Mouse (Mus musculus): ENCODE measurements around the gene Irgm1. TPM values are rescaled to one million over a fixed set of nuclear protein-coding genes. Genes with fewer than 3 reads are reported as not detected.
"Not testable (repeated sequence)": the region's sequence is repeated elsewhere in the genome, so short reads cannot be mapped to it uniquely, and the experiment has no call there.

Irgm1 gene
- polyA plus RNA-seq, 1 experiment from 2014 or later: 7.1 TPM

- H3K4me1 ChIP-seq: peaks cover 18% of the 10 kb centered on the region
- H3K9me3 ChIP-seq, H3K27me3 ChIP-seq, H3K36me3 ChIP-seq: not testable (repeated sequence)
- under 1% methylated on average over 47 of the region's 92 CpGs for WGBS
- peak within 1 kb of the TSS; percentile 42 for H3K4me3 ChIP-seq
- peak within 1 kb of the TSS; percentile 57 for H3K4me2 ChIP-seq
- H3K27ac ChIP-seq: peak within 1 kb of the TSS; percentile 75
- H3K9ac ChIP-seq: 0 out of 2 replicates have a peak within 1 kb of the TSS, but pooled peaks have one; percentile 18
- ATAC-seq (ENCODE audit: insufficient number of reproducible peaks, low FRiP score, low TSS enrichment, low read depth): peak; percentile 84
Observed at GRCm38 (mm10) chr11:48825979-48826751, 45.3 kb downstream of the Irgm1 start, which contains the start of the genes Trim7 and Gm12184. TSS of gene Trim7 (plus strand) at chr11:48826140. TSS of gene Gm12184 (minus strand) at chr11:48826655.

DNA sequence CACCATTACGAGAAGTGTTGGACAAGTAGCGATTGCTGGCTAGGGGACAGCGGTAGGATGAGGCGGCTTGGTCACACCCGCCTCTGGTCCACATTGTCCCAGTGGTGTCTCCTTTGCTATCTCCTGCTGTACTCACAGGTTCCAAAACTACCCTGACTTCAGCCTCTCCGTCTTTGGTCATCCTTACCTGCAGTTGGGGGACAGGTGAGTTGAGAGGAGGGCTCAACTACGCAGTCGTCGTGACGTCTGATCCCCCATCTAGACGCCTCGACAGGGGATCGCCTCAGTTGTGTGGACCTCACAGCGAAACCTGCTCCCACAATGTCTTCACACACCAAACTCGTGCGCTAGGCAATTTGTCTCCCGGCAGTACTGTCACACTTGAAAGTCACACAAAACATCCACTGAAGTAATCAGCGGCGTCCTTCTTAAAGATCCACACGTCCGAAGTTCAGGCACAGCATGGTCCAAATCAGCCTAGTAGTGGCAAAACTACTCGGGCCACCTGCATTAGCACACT is 47.1 kb downstream of the Irgm1 start:
- 6% methylated on average over 22 of the region's 22 CpGs for WGBS
- no peaks in the 10 kb centered on the region for H3K36me3 ChIP-seq
- H3K9ac ChIP-seq: no peak overlapping the region
- H3K4me2 ChIP-seq: peak overlapping the region; percentile 64
- H3K27me3 ChIP-seq: 0 out of 2 replicates have a peak, but pooled peaks cover 4% of the 10 kb centered on the region
- no peak overlapping the region for H3K27ac ChIP-seq
- ATAC-seq (ENCODE audit: insufficient number of reproducible peaks, low FRiP score, low TSS enrichment, low read depth): no peak
- H3K4me1 ChIP-seq: peaks cover 18% of the 10 kb centered on the region
- H3K9me3 ChIP-seq: no peaks in the 10 kb centered on the region
- H3K4me3 ChIP-seq: peak overlapping the region; percentile 40

DNA sequence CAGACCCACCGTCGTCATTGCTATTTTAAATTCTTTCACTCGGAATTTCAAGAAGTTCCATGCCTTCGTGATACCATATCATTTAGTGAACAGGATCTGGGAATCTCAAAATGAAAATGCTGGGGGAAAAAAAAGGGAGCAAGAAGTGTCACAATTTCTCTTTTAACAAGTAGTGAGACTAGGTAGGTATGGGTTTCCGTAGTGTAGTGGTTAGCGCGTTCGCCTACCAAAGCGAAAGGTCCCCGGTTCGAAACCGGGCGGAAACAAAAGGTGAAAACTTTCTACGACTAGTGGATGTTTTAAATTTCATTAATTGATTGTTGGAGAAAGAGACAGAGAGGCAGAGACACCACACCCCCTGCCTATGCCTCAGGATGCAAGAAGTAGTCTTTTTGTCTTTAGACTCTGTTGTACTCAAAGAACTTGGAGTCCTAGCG is 47.9 kb downstream of the Irgm1 start:
- no peak for ATAC-seq (ENCODE audit: insufficient number of reproducible peaks, low FRiP score, low TSS enrichment, low read depth)
- Histone ChIP-seq H3K4me3 (peak overlapping the region; percentile 40), H3K9ac (no peak overlapping the region)

GRCm38 (mm10) chr11:48822768-48823512 is 48.5 kb downstream of the Irgm1 start:
- WGBS: 36% methylated on average over 14 of the region's 14 CpGs
- 0 out of 2 replicates have a peak, but pooled peaks cover 4% of the 10 kb centered on the region for H3K27me3 ChIP-seq
- ATAC-seq (ENCODE audit: insufficient number of reproducible peaks, low FRiP score, low TSS enrichment, low read depth): no peak
- H3K9ac ChIP-seq: no peak overlapping the region
- no peaks in the 10 kb centered on the region for H3K36me3 ChIP-seq
- no peak overlapping the region for H3K27ac ChIP-seq
- H3K9me3 ChIP-seq: no peaks in the 10 kb centered on the region
- peak overlapping the region; percentile 64 for H3K4me2 ChIP-seq
- peak overlapping the region; percentile 40 for H3K4me3 ChIP-seq
- peaks cover 22% of the 10 kb centered on the region for H3K4me1 ChIP-seq

More for the DNA sequence above, 47.9 kb downstream of the Irgm1 start:
- no peaks in the 10 kb centered on the region for H3K9me3 ChIP-seq
- H3K27ac ChIP-seq: no peak overlapping the region
- peaks cover 22% of the 10 kb centered on the region for H3K4me1 ChIP-seq
- WGBS: under 1% methylated on average over 15 of the region's 15 CpGs
- H3K36me3 ChIP-seq: no peaks in the 10 kb centered on the region
- H3K27me3 ChIP-seq: 0 out of 2 replicates have a peak, but pooled peaks cover 4% of the 10 kb centered on the region
- H3K4me2 ChIP-seq: peak overlapping the region; percentile 64

DNA sequence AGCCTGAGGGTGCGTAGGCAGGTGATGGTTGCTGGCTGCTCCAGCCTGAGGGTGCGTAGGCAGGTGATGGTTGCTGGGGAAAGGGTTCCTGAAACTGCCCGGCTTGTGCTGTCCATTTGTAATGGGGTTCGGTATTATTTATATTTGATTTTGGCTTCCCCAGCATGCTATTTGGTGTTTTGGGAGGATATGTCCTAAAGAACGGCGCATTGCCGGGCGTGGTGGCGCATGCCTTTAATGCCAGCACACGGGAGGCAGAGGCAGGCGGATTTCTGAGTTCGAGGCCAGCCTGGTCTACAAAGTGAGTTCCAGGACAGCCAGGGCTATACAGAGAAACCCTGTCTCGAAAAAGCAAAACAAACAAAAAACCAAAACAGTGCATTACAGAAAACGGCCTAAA is 50.2 kb downstream of the Irgm1 start:
- H3K4me2 ChIP-seq; ATAC-seq (ENCODE audit: insufficient number of reproducible peaks, low FRiP score, low TSS enrichment, low read depth); H3K36me3 ChIP-seq; H3K27me3 ChIP-seq; H3K9me3 ChIP-seq; H3K9ac ChIP-seq; H3K27ac ChIP-seq; H3K4me3 ChIP-seq: not testable (repeated sequence)
- WGBS: 78% methylated on average over 14 of the region's 14 CpGs
- H3K4me1 ChIP-seq: peaks cover 16% of the 10 kb centered on the region

DNA sequence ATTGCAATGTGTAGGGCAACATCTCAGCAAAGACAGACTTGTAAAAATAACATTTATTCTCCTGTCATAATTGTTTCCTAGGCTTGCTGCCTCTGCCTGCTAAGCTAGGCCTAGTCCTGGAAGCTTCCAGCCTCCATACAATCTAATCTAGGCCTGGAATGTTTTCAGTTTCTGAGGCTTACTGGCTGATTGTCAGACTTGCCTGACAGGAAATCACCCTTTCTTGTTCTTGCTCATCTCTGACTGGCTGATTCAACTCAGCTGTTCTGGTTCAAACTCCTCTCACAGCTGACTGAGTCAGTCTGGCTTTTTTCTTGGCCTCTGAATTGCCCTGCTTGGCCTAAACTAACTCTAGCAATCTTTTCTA is 51.2 kb downstream of the Irgm1 start:
- H3K27ac ChIP-seq: no peak overlapping the region
- no peak overlapping the region for H3K4me3 ChIP-seq
- no peak overlapping the region for H3K4me2 ChIP-seq
- no peaks in the 10 kb centered on the region for H3K9me3 ChIP-seq
- no peak overlapping the region for H3K9ac ChIP-seq
- H3K27me3 ChIP-seq: 0 out of 2 replicates have a peak, but pooled peaks cover 4% of the 10 kb centered on the region
- no peaks in the 10 kb centered on the region; the same call in 1 of the 2 replicates for H3K36me3 ChIP-seq
- ATAC-seq (ENCODE audit: insufficient number of reproducible peaks, low FRiP score, low TSS enrichment, low read depth): no peak
- peaks cover 26% of the 10 kb centered on the region for H3K4me1 ChIP-seq

- Histone ChIP-seq H3K9ac (no peak overlapping the region), H3K4me2 (no peak overlapping the region), H3K4me1 (peaks cover 28% of the 10 kb centered on the region), H3K36me3 (no peaks in the 10 kb centered on the region; the same call in none of the 2 replicates), H3K9me3 (no peaks in the 10 kb centered on the region), H3K27ac (no peak overlapping the region), H3K27me3 (0 out of 2 replicates have a peak, but pooled peaks cover 4% of the 10 kb centered on the region), H3K4me3 (no peak overlapping the region)
- WGBS: 73% methylated on average over 7 of the region's 7 CpGs
- ATAC-seq (ENCODE audit: insufficient number of reproducible peaks, low FRiP score, low TSS enrichment, low read depth): no peak
Observed at GRCm38 (mm10) chr11:48819614-48820307, 51.7 kb downstream of the Irgm1 start.

DNA sequence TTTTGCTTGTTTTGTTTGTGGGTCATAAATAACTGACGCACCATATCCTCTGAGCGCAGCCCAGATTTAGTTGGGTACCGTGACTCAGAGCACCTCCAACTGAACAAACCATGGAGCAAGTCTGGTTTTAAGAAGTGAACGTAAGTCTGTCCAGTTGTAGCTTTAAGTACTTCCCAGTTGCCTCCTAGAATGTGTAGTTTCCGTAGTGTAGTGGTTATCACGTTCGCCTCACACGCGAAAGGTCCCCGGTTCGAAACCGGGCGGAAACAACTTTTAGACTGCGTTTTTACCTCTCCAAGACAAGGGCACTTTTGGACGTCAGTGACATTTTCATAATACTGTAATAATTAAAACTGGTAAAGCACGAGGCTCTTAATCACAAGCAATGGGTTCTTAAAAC is 53.1 kb downstream of the Irgm1 start:
- ATAC-seq (ENCODE audit: insufficient number of reproducible peaks, low FRiP score, low TSS enrichment, low read depth): no peak
- WGBS: under 1% methylated on average over 16 of the region's 16 CpGs

DNA sequence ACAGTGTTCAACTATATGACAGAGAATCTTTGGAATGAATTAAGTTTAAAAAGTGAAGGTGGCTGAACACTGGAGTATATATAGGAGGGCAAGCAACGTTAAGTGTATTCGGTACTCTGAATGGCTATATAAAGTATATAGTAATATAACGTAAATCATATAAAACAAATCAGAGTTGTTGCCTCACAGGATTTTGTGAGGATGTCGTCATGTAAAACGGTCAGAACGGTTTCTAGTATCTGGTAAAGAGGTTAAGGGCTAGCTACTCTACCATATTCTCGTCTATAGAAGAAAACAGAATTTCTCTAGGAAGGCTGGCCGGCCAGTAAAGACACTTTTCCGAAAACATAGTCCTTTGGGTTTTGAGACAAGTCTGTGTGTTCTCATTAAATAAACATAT is 53.7 kb downstream of the Irgm1 start:
- WGBS: 3% methylated on average over 9 of the region's 9 CpGs
- Histone ChIP-seq H3K27me3 (no peaks in the 10 kb centered on the region), H3K4me1 (peaks cover 19% of the 10 kb centered on the region), H3K9ac (peak overlapping the region; percentile 48), H3K4me2 (peak overlapping the region; percentile 58), H3K9me3 (no peaks in the 10 kb centered on the region), H3K4me3 (peak overlapping the region; percentile 68), H3K27ac (peak overlapping the region; percentile 98), H3K36me3 (peaks cover 3% of the 10 kb centered on the region)
- ATAC-seq (ENCODE audit: insufficient number of reproducible peaks, low FRiP score, low TSS enrichment, low read depth): no peak

More for the DNA sequence above, 53.1 kb downstream of the Irgm1 start:
- H3K4me2 ChIP-seq: peak overlapping the region; percentile 58
- peaks cover 3% of the 10 kb centered on the region for H3K36me3 ChIP-seq
- H3K27me3 ChIP-seq: no peaks in the 10 kb centered on the region
- H3K9me3 ChIP-seq: no peaks in the 10 kb centered on the region
- H3K4me3 ChIP-seq: peak overlapping the region; percentile 68
- H3K27ac ChIP-seq: peak overlapping the region; percentile 98
- peaks cover 21% of the 10 kb centered on the region for H3K4me1 ChIP-seq
- H3K9ac ChIP-seq: 0 out of 2 replicates have a peak overlapping the region, but pooled peaks have one; percentile 28

DNA sequence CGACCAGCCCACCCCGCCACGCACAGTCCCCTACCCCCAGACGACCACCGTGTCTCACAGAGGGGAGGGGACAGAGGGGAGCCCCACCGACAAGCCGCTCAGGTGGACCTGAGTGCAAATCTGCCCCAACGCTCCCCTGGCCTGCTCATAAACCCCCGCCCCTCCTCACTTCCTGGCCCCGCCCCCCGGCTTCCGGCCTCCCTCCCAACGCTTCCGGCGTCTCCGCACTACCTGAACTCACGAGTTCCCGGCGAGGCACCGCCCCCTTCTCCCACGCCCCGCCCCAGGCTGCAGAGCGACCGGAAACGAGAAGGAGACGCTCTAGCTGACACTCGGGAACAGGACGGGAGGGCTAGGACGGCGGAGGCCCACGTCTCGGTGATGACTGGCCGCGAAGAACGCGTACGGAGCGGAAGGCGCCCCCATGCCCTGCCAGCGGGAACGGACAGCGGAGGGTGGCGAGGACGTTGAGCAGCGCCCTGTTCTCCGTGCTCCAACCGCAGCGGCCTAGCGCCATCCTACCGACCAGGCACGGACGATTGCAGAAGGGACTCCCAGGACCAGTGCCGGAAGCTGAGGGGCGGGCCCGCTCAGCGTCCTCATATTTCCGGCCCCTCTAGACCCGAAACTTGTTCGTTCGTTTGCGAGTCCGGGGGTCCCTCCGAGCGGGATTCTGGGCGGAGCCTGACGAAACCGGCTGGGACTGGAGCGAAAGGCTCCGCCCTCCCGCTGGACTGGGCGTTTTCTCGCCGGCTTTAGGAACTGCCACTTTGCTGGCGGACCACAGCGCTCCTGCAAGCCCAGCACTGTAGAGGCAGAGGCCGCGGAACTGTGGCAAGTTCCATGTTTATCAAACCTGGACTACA is 54.5 kb downstream of the Irgm1 start, which contains the start of gene Trim41:
Gene Trim41 (minus strand): TSS at position 554 of the 866 bp plus-strand sequence.
- Histone ChIP-seq H3K27me3 (no peaks in the 10 kb centered on the region), H3K27ac (peak within 1 kb of the TSS; percentile 98), H3K9me3 (no peaks in the 10 kb centered on the region), H3K36me3 (peaks cover 9% of the 10 kb centered on the region), H3K9ac (peak within 1 kb of the TSS; percentile 73), H3K4me2 (peak within 1 kb of the TSS; percentile 83), H3K4me3 (peak within 1 kb of the TSS; percentile 68), H3K4me1 (peaks cover 19% of the 10 kb centered on the region)
- peak; percentile 96 for ATAC-seq (ENCODE audit: insufficient number of reproducible peaks, low FRiP score, low TSS enrichment, low read depth)
- under 1% methylated on average over 75 of the region's 77 CpGs for WGBS
